Mouse (Mus musculus) ovary, postnatal 10 days (tissue): ENCODE results near the gene 1700011M02Rik.
"Not testable (repeated sequence)": the region's sequence is repeated elsewhere in the genome, so short reads cannot be mapped to it uniquely, and the experiment has no call there.

Experiments used
- DNase-seq: peaks from one replicate; pipeline ENCODE4 v3.0.0; 2022; ENCODE audit warnings: low spot score

Gene 1700011M02Rik

GRCm38 (mm10) chrX:102908587-102908986 is at the start of gene 1700011M02Rik, which contains the start of gene Dmrtc1a:
TSS of gene 1700011M02Rik (plus strand) at chrX:102908905.
TSS of gene Dmrtc1a (minus strand) at chrX:102908687.
- DNase-seq = not testable (repeated sequence)

GRCm38 (mm10) chrX:102867871-102868270 is 40.8 kb upstream of the 1700011M02Rik start, which contains the start of gene 1700031F05Rik:
TSS of gene 1700031F05Rik (minus strand) at chrX:102867971.
- no peak for DNase-seq

GRCm38 (mm10) chrX:102914823-102915222 is 6.1 kb downstream of the 1700011M02Rik start:
- DNase-seq = not testable (repeated sequence)

- not testable (repeated sequence) for DNase-seq
Measured at GRCm38 (mm10) chrX:102926707-102927106, 18.0 kb downstream of the 1700011M02Rik start.

GRCm38 (mm10) chrX:102928072-102928471 is 19.4 kb downstream of the 1700011M02Rik start, which contains the start of gene 1700018G05Rik:
TSS of gene 1700018G05Rik (plus strand) at chrX:102928372.
- not testable (repeated sequence) for DNase-seq

GRCm38 (mm10) chrX:102932992-102933570 is 24.4 kb downstream of the 1700011M02Rik start:
- DNase-seq = no peak

- peak; percentile 18 for DNase-seq
Measured at GRCm38 (mm10) chrX:102933571-102934394, 25.1 kb downstream of the 1700011M02Rik start.

- DNase-seq = no peak
Measured at GRCm38 (mm10) chrX:102934395-102934764, 25.7 kb downstream of the 1700011M02Rik start.

GRCm38 (mm10) chrX:102936743-102937142 is 28.0 kb downstream of the 1700011M02Rik start:
- no peak for DNase-seq

GRCm38 (mm10) chrX:102950136-102950535 is 41.4 kb downstream of the 1700011M02Rik start:
- DNase-seq = not testable (repeated sequence)

GRCm38 (mm10) chrX:102958917-102959316 is 50.2 kb downstream of the 1700011M02Rik start:
- no peak for DNase-seq
